Mouse (Mus musculus) kidney, embryonic 14.5 days (tissue): ENCODE data around the gene Gm36210. TPM values are rescaled to one million over a fixed set of nuclear protein-coding genes. Genes with fewer than 3 reads are reported as not detected.
A peak's percentile ranks its signal among the peaks of the same experiment; 100 is the strongest.

Experiments
- ATAC-seq: fragments of 200-750 bp; cut with Nextera tagmentation; 2 replicates; pipeline ENCODE4 v1.8.0; 2017; ENCODE audit warnings: moderate number of reproducible peaks, mild to moderate bottlenecking, moderate TSS enrichment, moderate library complexity; ENCODE audit not compliant: low FRiP score, low TSS enrichment
- H3K27ac ChIP-seq: fragments of 300-500 bp; sonication (generic); 2 replicates; pipeline ENCODE4 v1.5.1; 2014; ENCODE audit warnings: low read depth, mild to moderate bottlenecking, low read length, moderate library complexity, mixed read lengths
- H3K27me3 ChIP-seq: fragments of 300-500 bp; sonication (generic); 2 replicates; pipeline ENCODE4 v1.6.1; 2014; ENCODE audit warnings: mild to moderate bottlenecking, low read length; ENCODE audit not compliant: control insufficient read depth, insufficient read depth
- H3K36me3 ChIP-seq: fragments of 300-500 bp; sonication (generic); 2 replicates; pipeline ENCODE4 v1.6.1; 2014; ENCODE audit warnings: low read length, mixed read lengths; ENCODE audit not compliant: control insufficient read depth, insufficient read depth
- H3K4me1 ChIP-seq: fragments of 300-500 bp; sonication (generic); 2 replicates; pipeline ENCODE4 v1.6.1; 2014; ENCODE audit warnings: low read length, mixed read lengths; ENCODE audit not compliant: control insufficient read depth, insufficient read depth
- H3K4me2 ChIP-seq: fragments of 300-500 bp; sonication (generic); replicated peaks from 2 replicates; pipeline ENCODE4 v1.6.1; 2014; ENCODE audit warnings: low read depth, mild to moderate bottlenecking, low read length
- H3K4me3 ChIP-seq: fragments of 300-500 bp; sonication (generic); 2 replicates; pipeline ENCODE4 v1.5.1; 2014; ENCODE audit warnings: mild to moderate bottlenecking, low read length
- H3K9ac ChIP-seq: fragments of 300-500 bp; sonication (generic); 2 replicates; pipeline ENCODE4 v1.6.1; 2014; ENCODE audit warnings: low read depth, mild to moderate bottlenecking, low read length, moderate library complexity
- H3K9me3 ChIP-seq: fragments of 300-500 bp; sonication (generic); 2 replicates; pipeline ENCODE4 v1.6.1; 2016; ENCODE audit warnings: low read length; ENCODE audit not compliant: control insufficient read depth
- WGBS: fragments of 180-500 bp; shearing (Covaris S2); extraction: QIAGEN DNeasy Blood & Tissue Kit; methylation state at CpG from one replicate; pipeline ENCODE4 v1.1.7; 2014; 5-methylcytosine and 5-hydroxymethylcytosine counted together
- polyA plus RNA-seq: library from polyadenylated mRNA; unstranded; fragments of >200 nt; fragmentation: Nextera tagmentation; extraction: Ambion mirVana; gene quantifications from 2 replicates; pipeline ENCODE4 v1.2.1, GENCODE M21; 2014

Gm36210 gene
- polyA plus RNA-seq, 1 experiment from 2014 or later: 0.22 TPM

DNA sequence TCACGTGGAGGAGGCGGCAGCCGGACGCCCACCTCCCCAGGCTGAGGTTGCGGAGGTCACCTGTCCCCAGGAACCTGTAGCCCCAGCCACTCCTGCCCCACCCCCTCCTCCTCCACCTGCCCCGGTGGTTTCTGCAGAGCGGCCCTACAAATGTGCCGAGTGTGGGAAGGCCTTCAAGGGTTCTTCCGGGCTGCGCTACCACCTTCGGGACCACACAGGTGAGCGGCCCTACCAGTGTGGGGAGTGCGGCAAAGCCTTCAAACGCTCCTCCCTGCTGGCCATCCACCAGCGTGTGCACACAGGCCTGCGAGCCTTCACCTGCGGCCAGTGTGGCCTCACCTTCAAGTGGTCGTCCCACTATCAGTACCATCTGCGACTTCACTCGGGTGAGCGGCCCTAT lies 13.7 kb upstream of the Gm36210 start:
- H3K9me3 ChIP-seq: no peaks in the 10 kb centered on the region
- no peak for ATAC-seq
- H3K27ac ChIP-seq: no peak overlapping the region
- peaks cover 39% of the 10 kb centered on the region for H3K4me1 ChIP-seq
- peaks cover 32% of the 10 kb centered on the region for H3K36me3 ChIP-seq
- H3K4me3 ChIP-seq: no peak overlapping the region
- WGBS: 81% methylated on average over 21 of the region's 21 CpGs
- no peak overlapping the region for H3K9ac ChIP-seq
- no peaks in the 10 kb centered on the region for H3K27me3 ChIP-seq
- no peak overlapping the region for H3K4me2 ChIP-seq

GRCm38 (mm10) chr7:4919096-4919495 lies 12.8 kb upstream of the Gm36210 start:
- Histone ChIP-seq H3K36me3 (peaks cover 32% of the 10 kb centered on the region), H3K9ac (no peak overlapping the region), H3K4me2 (no peak overlapping the region), H3K9me3 (no peaks in the 10 kb centered on the region), H3K27ac (no peak overlapping the region), H3K4me1 (peaks cover 34% of the 10 kb centered on the region), H3K4me3 (no peak overlapping the region), H3K27me3 (no peaks in the 10 kb centered on the region)
- ATAC-seq: no peak
- 85% methylated on average over 21 of the region's 21 CpGs for WGBS

- no peak for ATAC-seq
- 94% methylated on average over 15 of the region's 15 CpGs for WGBS
- H3K4me1 ChIP-seq: peaks cover 30% of the 10 kb centered on the region
These were observed 12.4 kb upstream of the Gm36210 start for GRCm38 (mm10) chr7:4918681-4919080.

GRCm38 (mm10) chr7:4917494-4917893 lies 11.2 kb upstream of the Gm36210 start:
- ATAC-seq: no peak

More at GRCm38 (mm10) chr7:4918681-4919080, 12.4 kb upstream of the Gm36210 start:
- peaks cover 32% of the 10 kb centered on the region for H3K36me3 ChIP-seq
- H3K9ac ChIP-seq: no peak overlapping the region
- no peaks in the 10 kb centered on the region for H3K27me3 ChIP-seq
- no peak overlapping the region for H3K27ac ChIP-seq
- no peaks in the 10 kb centered on the region for H3K9me3 ChIP-seq
- H3K4me3 ChIP-seq: no peak overlapping the region
- H3K4me2 ChIP-seq: no peak overlapping the region

DNA sequence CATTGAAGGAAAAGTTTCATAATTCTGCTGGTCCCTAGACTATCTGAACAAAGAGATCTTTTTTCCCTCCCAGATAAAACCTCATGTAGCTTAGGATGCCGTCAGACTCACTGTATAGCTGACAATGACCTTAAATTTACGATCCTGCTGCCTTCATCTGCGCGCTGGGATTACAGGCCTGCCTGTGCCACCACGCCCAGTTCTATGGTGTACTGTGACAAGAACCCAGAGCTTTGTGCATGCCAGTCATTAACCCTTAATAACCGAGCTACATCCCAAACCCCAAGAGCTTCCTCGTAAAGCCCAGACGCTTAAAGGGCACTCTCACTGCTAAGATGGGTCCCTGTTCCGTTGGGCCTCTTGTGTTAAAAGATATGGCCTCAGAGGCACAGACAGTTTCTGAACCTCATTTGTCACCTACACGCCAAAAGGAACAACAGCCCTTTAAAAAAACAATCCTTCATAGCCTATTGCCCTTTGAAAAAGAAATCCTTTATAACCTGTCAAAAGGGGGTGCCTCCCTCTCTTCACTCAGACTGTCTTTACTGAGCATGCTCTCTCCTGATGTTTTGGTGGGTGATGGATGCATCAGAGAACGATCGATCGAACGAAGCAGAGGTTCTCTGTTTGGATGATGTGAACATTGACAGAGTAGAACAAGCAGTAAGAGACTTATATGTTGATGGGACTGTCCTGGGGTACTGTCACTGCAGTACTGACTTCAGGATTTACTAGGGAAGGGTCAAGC lies 9.5 kb upstream of the Gm36210 start:
- peak; percentile 57 for ATAC-seq
- H3K27me3 ChIP-seq: no peaks in the 10 kb centered on the region
- H3K36me3 ChIP-seq: peaks cover 30% of the 10 kb centered on the region
- H3K27ac ChIP-seq: peak overlapping the region; percentile 98
- peak overlapping the region; percentile 95 for H3K9ac ChIP-seq
- H3K4me3 ChIP-seq: peak overlapping the region; percentile 60
- no peaks in the 10 kb centered on the region for H3K9me3 ChIP-seq
- 8% methylated on average over 14 of the region's 14 CpGs for WGBS
- H3K4me2 ChIP-seq: peak overlapping the region; percentile 70
- H3K4me1 ChIP-seq: peaks cover 17% of the 10 kb centered on the region

More at GRCm38 (mm10) chr7:4917494-4917893, 11.2 kb upstream of the Gm36210 start:
- no peak overlapping the region for H3K4me3 ChIP-seq
- no peak overlapping the region for H3K4me2 ChIP-seq
- peaks cover 32% of the 10 kb centered on the region for H3K36me3 ChIP-seq
- H3K27ac ChIP-seq: no peak overlapping the region
- WGBS: 89% methylated on average over 2 of the region's 2 CpGs
- H3K9me3 ChIP-seq: no peaks in the 10 kb centered on the region
- peaks cover 18% of the 10 kb centered on the region for H3K4me1 ChIP-seq
- no peaks in the 10 kb centered on the region for H3K27me3 ChIP-seq
- no peak overlapping the region for H3K9ac ChIP-seq

DNA sequence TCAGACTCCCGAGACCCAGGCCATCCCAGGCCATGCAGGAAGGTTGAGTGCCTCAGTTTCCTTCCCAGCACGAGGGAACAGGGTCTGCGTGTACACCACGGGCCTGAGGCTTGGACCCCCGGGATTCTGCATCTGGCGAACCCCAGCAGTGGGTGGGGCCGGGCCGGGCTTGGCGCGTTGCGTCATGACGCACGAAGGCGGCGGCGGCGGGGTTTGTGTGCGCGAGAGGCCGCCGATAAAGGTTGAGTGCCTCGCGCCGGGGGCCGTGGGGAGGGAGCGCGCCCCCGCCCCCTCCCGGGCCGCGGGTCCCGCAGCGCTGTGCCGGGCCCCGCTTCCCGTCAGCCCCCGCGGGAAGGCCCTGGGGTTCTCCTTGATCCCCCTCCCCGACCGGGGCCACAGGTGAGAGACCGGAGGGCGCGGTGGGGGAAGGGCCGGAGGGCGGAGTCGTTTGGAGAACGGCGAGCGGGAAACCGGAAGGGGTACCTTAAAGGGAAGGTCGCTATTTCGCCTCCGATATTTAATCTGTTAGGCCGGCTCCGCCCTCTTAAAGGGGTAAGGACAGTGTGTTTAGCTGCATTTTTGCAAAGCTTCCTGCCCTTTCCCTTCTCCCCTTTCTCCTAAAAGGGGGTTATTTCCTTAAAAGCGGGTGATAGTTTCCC lies 8.8 kb upstream of the Gm36210 start, which contains the start of gene Zfp628:
Gene Zfp628, plus strand, starts transcription at position 211 of the 659 bp plus-strand sequence.
- Histone ChIP-seq H3K9me3 (no peaks in the 10 kb centered on the region), H3K4me2 (peak within 1 kb of the TSS; percentile 70), H3K27me3 (no peaks in the 10 kb centered on the region), H3K27ac (peak within 1 kb of the TSS; percentile 98), H3K4me1 (peaks cover 17% of the 10 kb centered on the region), H3K4me3 (peak within 1 kb of the TSS; percentile 60), H3K9ac (peak within 1 kb of the TSS; percentile 95), H3K36me3 (peaks cover 23% of the 10 kb centered on the region)
- WGBS: under 1% methylated on average over 53 of the region's 56 CpGs
- ATAC-seq: peak; percentile 86

DNA sequence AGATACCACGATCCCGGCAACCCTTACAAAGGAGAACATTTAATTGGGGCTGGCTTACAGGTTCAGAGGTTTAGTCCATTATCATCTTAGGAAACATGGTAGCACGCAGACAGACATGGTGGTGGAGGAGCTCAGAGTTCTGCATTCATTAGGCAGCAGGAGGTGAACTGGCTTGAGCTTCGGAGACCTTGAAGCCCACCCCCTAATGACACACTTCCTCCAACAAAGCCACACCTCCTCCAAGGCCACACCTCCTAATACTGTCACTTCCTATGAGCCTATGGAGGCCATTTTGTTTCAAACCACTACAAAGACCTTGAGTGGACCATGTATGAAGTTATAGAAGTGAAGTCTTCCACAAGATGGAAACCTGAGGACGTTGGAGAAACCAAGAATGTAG lies 5.9 kb upstream of the Gm36210 start:
- 77% methylated on average over 5 of the region's 5 CpGs for WGBS
- no peak overlapping the region for H3K27ac ChIP-seq
- H3K4me1 ChIP-seq: peaks cover 17% of the 10 kb centered on the region
- H3K9ac ChIP-seq: no peak overlapping the region
- H3K4me3 ChIP-seq: no peak overlapping the region
- no peak overlapping the region for H3K4me2 ChIP-seq
- no peaks in the 10 kb centered on the region; the same call in 1 of the 2 replicates for H3K36me3 ChIP-seq
- no peaks in the 10 kb centered on the region for H3K27me3 ChIP-seq
- no peaks in the 10 kb centered on the region for H3K9me3 ChIP-seq
- no peak for ATAC-seq

- no peaks in the 10 kb centered on the region for H3K36me3 ChIP-seq
- peak; percentile 10; the same call in 1 of the 2 replicates for ATAC-seq
- H3K9ac ChIP-seq: no peak overlapping the region
- H3K4me1 ChIP-seq: peaks cover 11% of the 10 kb centered on the region
- no peaks in the 10 kb centered on the region for H3K9me3 ChIP-seq
- H3K4me3 ChIP-seq: no peak overlapping the region
- no peak overlapping the region; the same call in 1 of the 2 replicates for H3K27ac ChIP-seq
- H3K27me3 ChIP-seq: no peaks in the 10 kb centered on the region
- 33% methylated on average over 9 of the region's 9 CpGs for WGBS
- no peak overlapping the region for H3K4me2 ChIP-seq
These were observed 5.2 kb upstream of the Gm36210 start for GRCm38 (mm10) chr7:4911561-4911960.

GRCm38 (mm10) chr7:4902404-4902803 lies 3.9 kb downstream of the Gm36210 start:
- 0 out of 2 replicates have a peak, but pooled peaks cover 7% of the 10 kb centered on the region for H3K4me1 ChIP-seq
- no peak for ATAC-seq
- H3K27ac ChIP-seq: no peak overlapping the region
- 0 out of 2 replicates have a peak, but pooled peaks cover 3% of the 10 kb centered on the region for H3K27me3 ChIP-seq
- peaks cover 3% of the 10 kb centered on the region; the same call in 1 of the 2 replicates for H3K9me3 ChIP-seq
- no peak overlapping the region for H3K4me3 ChIP-seq
- WGBS: 88% methylated on average over 9 of the region's 9 CpGs
- no peak overlapping the region for H3K4me2 ChIP-seq
- no peak overlapping the region for H3K9ac ChIP-seq
- no peaks in the 10 kb centered on the region for H3K36me3 ChIP-seq
